Comparison of ENCODE assay signal across 8 mouse cellular contexts in the genomic region with DNA sequence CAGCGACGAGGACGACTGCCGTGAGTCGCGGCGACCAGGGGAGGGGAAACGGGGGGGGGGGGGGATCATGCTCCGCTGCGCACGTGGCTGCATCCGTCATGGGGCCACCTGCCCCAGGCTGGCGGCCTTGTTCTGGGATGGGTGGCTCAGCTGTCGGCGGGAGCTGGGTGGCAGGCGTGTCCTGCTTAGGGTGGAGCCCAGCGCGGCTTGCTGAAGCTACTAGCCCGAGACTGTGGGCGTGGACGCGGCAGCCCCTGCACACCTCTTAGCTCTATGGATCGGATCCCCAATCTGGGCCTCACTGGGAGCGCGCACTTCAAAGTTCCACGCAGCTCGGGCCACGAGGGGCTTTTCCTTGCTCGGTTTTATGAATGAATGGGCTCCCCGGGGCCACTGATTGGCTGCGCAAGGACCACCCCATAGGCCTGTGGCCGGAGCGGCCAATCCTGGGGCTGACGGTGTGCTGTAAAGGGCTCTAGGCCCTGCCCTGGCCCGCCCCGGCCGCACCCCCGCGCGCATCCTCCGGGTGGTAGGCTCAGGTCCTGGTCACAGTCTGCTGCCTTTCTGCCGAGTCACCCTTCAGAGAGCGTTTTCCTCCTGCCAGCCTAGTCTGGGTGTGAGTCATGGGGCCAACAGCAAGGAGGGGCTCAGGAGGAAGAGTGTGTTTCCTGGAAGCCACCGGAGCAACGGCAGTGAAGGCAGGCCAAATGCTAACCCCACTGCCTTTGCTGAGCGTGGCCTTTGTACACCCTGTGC. TPM values are rescaled to one million over a fixed set of nuclear protein-coding genes. Genes with fewer than 3 reads are reported as not detected.
DNase-seq lines count a peak whose midpoint lies in the region; ATAC-seq and TF ChIP-seq lines count a peak whose summit lies in the region.

No protein-coding gene starts in this region.

- no peak for TF ChIP-seq CTCF in Patski (IDR thresholded peaks at IDR 0.05)

- no peaks in the 10 kb centered on the region for H3K27me3 ChIP-seq in Patski
- peaks cover 6% of the 10 kb centered on the region; the same call in 1 of the 2 replicates for H3K27me3 ChIP-seq in hindbrain, embryonic 13.5 days

- H3K79me2 ChIP-seq in macrophage (ENCODE audit: inconsistent target) = peaks cover 21% of the 10 kb centered on the region; the same call in 1 of the 2 replicates

- peak overlapping the region; percentile 98 for H3K27ac ChIP-seq in hindbrain, embryonic 13.5 days
- peak overlapping the region; percentile 87 for H3K27ac ChIP-seq in macrophage

- peaks cover 23% of the 10 kb centered on the region for H3K36me3 ChIP-seq in hindbrain, embryonic 13.5 days
- H3K36me3 ChIP-seq in macrophage (ENCODE audit: inconsistent target) = no peaks in the 10 kb centered on the region

- in situ Hi-C loops in Patski (cut with MboI; ENCODE audit: low pct_unique_long_range_greater_than_20kb) = no loop called here

- H3K9me3 ChIP-seq in hindbrain, embryonic 13.5 days = no peaks in the 10 kb centered on the region

- POLR2A ChIA-PET in Patski (lab: Charles Lee) = interaction anchor here (0.7 kb wide), 2 partner anchors 12 to 347 kb away, joined by 3 read pairs; no protein-coding TSS in a partner anchor

- ATAC-seq in Patski = peak; percentile 91
- ATAC-seq in frontal cortex, adult (ENCODE audit: low TSS enrichment) = peak; percentile 25
- peak; percentile 76 for ATAC-seq in hindbrain, embryonic 13.5 days (ENCODE audit: low FRiP score)

- peaks cover 66% of the 10 kb centered on the region for H3K4me1 ChIP-seq in hindbrain, embryonic 13.5 days (replicated peaks)

- H3K9ac ChIP-seq in hindbrain, embryonic 13.5 days = peak overlapping the region; percentile 98

- CTCF ChIA-PET in Patski (lab: Charles Lee) = no interaction called here

- DNase-seq in Patski (ENCODE audit: low read depth, low spot score) = peak; percentile 79
- peak; percentile 84 for DNase-seq in cerebellum, adult 9-11 months
- DNase-seq in left cerebral cortex, adult 18-20 months (ENCODE audit: low spot score in 2 of 2) = peak; percentile 64 to 78
- peak; percentile 60 for DNase-seq in retina, postnatal 7 days (ENCODE audit: low read depth, low spot score)
- peak; percentile 78 for DNase-seq in thymus, postnatal 4 days

- peak overlapping the region; percentile 95 for H3K4me2 ChIP-seq in hindbrain, embryonic 13.5 days

- WGBS in hindbrain, embryonic 13.5 days = under 1% methylated on average over 39 of the region's 46 CpGs
- WGBS in macrophage (ENCODE audit: missing documents) = 2% methylated on average over 44 of the region's 46 CpGs

- H3K4me3 ChIP-seq in hindbrain, embryonic 13.5 days = peak overlapping the region; percentile 85
- peak overlapping the region; percentile 62 for H3K4me3 ChIP-seq in macrophage (ENCODE audit: inconsistent target)

RNA-seq across cellular contexts. Expression of a gene that starts 1.5 kb away (rescaled TPM):
- polyA plus RNA-seq in Patski (2021) (8.8 TPM), macrophage (2018) (0.79 to 10.9 TPM (median 1.6 TPM) in 3 replicates)
- 38.4 and 41.7 TPM in 2 replicates for polyA plus RNA-seq in hindbrain, embryonic 13.5 days (2015; fragmentation: Nextera tagmentation; extraction: Ambion mirVana)
- 10 to 100 TPM; 84.3 to 94.0 TPM for total RNA-seq in left cerebral cortex, adult 18-20 months (2021)
- total RNA-seq in macrophage (2018; cell fraction: chromatin; rRNA removed) = 10 to 100 TPM in 4 of 26 experiments, 1 to 10 TPM in 22; 1.4 to 11.6 (median 6.8) TPM
- total RNA-seq in macrophage (2018; cell fraction: cytosol; rRNA removed) = 1 to 10 TPM in 25 of 26 experiments, under 1 TPM in 1; 0.85 to 3.0 (median 2.1) TPM
- total RNA-seq in macrophage (2018; cell fraction: nucleus; rRNA removed) = 10 to 100 TPM in 3 of 26 experiments, 1 to 10 TPM in 23; 2.8 to 53.1 (median 5.5) TPM

Comparison
In these comparisons a context has a peak if more than half of its experiments do, and no peak if none do; other contexts are left out.
1. Peak in every context shown above with its lines: DNase-seq, ATAC-seq, H3K4me3 ChIP-seq and H3K27ac ChIP-seq.
2. ATAC-seq: peak in every context shown above with its lines; median percentile 91 in Patski; 76 in hindbrain, embryonic 13.5 days; 25 in frontal cortex, adult.